Mouse (Mus musculus) B cell, adult 2 months (primary cell): ENCODE measurements around the gene Ccdc51.

Experiments used
- DNase-seq, 2 experiments: peaks; one replicate each; pipeline ENCODE4 v3.0.0; 2022

The Ccdc51 gene

DNA sequence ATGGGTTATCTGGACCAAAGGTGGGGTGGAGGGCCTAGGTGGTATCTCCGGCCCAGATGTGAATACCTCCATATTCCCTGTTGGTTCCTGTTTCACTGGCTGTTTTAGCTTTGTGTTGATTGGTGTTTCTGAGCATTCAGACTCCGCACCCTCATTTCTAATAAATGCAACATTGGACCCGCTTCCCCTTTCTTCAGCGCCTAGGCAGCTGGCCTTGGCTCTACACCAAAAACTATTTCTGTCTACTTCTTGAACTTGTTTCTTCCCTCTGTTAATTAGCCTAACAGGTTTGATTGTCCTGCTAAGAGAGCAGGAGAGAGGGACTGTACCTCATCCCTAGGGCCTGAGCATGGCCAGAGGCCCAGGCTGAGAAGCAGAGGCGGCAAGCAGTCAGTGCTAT is 24.8 kb upstream of the Ccdc51 start:
- DNase-seq, result peak; percentile 53 to 58

DNA sequence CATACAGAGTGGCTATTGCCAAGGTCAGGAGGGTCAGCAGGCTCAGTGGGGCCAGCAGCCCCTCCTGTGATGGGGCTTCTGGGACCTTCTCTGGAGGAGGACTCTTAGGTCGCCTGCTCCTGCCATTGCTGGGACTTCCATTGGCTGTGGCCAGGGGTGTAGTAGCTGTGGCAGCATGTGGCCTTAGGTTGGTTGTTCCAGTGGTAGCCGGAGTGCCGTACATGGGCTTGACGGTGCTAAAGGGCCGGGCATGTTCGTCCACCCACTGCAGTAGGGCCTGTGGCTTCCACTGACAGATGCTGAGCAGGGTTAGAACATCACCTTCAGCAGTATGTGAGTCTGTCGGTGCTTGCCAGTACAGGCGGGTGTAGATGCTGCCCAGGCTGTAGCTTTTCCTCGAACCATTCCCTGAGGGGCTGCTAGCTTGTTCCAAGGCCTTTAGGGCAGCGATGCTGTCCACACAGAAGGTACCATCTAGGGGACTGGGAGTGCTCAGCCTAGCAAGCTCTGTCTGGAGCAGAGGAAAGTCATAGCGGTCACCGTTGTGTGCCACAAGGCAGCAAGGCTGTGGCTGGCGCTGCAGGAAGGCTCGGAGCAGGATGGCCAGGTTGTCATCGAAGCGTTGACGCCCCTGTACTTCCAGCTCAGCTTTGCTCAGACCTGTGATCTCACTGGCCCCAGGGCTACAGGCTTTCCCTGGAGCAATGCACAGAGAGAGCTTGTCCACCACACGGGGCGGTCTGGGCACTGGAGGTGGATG is 24.1 kb upstream of the Ccdc51 start:
- DNase-seq, result peak in 1 of 2 experiments; percentile 30

DNA sequence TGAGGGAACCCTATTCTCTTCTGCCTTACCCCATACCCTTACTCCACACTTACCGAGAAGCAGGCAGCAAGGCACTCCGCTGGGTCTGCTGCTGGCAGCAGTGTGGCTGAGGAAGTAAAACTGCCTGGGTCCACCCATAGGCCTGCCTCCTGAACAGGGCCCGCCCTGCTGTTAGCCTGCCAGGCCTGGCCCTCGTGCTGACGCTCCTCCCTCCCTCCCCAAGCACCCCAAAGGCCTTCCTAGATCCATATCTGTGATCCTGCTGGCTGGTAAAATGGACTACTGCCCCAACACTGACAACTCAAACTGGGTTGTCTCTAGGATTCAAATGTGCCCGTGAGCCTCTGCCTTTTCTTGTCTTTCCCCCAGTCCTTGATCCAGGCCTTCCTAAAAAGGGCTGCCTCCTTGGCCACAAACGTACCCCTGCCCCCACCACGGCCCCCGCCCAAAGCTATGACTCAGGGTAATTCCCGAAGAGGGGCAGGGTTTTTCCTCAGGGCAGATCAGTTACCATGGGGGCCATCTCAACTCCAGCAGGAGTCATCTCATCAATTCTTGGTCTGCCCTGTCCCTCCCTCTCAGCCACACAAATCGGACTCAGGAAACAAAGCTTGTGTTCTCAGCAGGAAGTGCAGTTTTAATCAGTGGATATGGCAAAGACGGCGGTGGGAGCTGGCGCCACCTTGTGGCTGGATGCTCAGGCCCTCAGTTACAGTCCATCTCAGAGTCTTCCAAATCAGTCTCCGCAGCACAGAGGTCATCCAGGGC is 23.0 kb upstream of the Ccdc51 start, which contains the start of gene Trex1:
TSS of gene Trex1 (minus strand) at position 599 of the 768 bp plus-strand sequence.
- DNase-seq, result peak; percentile 91

DNA sequence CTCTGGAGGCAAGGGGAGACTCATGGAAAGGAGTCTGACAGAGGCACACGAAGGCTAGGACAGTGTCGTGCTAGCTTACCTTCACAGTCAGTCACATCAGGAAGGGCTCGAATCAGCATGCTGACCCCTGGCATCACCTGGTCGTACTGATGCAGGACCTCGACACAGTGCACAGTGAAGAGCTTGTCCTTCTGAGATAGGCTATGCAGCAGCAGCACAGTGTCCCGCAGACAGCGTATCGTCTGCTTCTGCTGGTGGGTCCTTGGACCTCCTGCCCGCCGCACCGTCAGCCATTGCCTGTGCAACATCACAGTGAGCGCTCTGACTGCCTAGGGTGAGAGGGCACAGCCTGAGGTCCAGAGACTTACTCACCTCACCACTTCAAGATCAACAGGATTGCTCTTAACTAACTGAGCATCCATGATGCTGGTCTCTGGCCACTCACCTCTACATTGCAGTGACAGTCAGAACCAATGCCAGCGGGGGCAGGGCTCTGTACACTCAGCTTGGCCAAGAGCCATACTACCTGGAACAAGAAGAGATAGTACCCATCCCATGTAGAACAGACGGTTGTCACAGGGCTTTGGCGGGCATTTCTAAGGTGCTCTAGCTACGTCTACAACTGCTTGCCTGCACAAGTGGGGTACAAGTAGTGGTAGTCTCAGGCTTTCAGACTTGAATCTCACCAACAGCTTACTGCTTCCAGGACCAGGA is 22.0 kb upstream of the Ccdc51 start:
- peak; percentile 14 to 22 for DNase-seq

DNA sequence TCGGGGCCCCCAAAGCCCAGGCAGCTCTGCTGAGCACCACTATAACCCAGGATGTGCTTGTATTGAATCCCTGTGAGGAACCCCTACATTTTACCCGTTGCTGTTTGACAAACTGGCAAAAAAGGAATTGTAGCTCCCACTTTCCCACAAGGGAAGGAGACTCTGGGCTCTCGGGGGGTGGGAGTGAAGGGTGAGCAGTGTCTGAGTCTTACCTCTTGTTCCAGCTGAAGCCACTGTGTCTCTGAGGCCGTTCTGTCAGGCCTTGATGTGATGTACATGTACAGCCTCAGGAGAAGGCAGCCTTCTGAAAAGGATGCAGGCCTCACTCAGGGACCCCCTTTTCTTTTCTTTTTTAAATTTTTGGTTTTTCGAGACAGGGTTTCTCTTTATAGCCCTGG is 21.4 kb upstream of the Ccdc51 start:
- no peak for DNase-seq

DNA sequence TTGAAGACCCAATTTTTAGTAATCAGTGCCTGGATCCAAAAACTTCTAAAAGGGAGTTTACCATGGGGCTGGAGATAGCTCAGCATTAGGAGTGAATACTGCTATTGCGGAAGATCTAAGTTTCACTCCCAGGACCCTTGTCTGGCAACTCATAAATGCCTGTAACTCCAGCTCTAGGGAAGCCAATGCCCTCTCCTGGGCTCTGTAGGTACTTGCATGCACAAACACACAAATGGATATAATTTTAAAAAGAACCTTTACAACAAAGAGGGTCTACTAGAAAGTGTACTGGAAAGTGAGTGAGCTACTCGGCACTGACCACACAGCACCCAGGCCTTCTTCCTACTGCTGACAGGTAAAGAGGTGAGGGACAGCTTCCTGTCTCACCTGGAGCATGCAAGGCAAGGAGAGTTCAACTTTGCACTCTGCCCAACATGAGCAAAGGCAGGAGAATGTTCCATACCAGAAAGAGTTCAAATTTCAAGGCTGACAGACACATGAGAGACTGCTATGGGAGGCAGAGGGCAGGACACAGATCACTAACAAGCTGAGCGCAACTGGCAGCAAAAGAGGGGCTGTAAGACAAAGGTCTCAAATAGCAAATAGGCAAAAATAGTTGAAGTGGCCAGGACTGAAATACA is 14.1 kb upstream of the Ccdc51 start:
- no peak for DNase-seq

DNA sequence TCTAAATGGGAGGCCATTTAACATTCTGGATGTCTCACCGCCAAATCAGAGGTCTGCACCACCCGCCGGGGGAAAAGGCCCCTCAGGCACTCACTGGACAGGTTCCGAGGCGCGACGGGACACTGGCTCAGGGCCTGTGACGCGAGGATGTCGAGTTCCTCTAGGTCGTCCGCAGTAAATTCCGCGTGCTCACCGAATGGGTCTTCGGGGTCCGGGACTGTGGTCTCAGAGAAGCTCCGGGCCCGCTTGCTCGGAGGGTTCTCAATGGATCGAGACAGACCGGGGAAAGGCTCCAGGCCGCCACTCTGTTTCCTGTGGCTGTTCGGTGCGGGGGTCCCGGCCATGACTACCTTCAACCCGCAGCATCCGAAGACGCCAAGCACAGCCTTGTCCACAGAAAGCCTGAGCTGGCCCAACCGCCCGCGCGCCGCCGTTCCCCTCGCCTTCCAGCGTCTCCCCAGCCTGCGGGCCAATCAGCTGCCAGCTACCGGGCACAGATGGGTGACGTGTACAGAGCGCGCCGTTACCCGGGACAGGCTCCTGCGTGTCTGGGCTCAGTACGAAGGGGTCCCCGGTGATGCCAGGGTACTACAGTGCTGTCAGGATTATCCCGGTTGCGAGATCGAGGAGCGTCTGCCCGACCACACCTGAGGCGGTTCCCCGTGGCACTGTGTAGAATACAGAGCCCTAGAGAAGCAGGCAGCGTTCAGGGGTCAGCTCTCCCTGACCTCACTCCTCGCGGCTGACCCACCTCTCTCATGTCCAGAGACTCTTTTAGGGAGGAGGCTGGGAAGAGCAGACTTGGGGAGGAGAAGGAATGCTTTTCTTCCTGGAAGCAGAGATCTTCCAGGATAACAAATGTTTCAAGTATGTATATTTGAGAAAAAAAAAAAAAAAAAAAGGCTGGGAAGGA is 8.4 kb upstream of the Ccdc51 start, which contains the start of gene Atrip:
TSS of gene Atrip (minus strand) at position 464 of the 913 bp plus-strand sequence.
- DNase-seq, result peak; percentile 89 to 91

DNA sequence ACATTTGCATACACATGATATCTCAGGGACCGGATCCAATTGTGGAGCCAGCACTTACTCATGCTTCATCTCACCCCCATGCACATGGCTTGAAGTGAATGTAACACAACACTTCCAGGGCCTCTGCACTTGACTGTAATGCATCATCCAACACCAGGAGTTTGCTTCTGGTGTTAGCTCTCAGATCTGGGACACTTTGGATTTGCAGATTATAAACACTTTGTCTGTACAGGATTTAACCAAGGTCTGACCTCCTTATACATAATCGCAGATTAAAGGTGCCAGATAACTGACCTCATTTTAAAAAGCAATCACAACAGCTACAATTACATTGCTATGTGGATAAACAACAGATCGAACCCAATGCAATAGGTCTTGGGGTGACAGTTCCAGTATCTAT is 1.8 kb upstream of the Ccdc51 start:
- no peak for DNase-seq

DNA sequence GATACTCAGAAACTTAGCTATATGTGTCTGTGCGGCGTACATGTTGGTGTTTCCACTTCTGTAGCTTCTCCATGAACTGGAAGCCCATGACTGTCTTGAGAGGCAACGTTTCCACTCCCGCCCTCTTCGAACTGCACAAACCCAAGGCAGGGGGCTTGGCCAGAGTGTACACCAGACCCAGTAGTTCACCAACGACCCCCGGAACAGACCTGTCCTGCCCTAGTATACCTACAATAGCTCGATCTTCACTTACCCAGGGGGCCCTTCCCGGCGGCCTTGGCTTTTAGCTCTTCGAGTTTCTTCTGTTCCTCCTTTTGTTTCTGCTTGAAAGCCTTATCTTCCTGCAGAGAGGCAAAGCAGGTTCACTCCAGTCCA is 557 bp upstream of the Ccdc51 start:
- peak in 1 of 2 experiments; percentile 12 for DNase-seq

DNA sequence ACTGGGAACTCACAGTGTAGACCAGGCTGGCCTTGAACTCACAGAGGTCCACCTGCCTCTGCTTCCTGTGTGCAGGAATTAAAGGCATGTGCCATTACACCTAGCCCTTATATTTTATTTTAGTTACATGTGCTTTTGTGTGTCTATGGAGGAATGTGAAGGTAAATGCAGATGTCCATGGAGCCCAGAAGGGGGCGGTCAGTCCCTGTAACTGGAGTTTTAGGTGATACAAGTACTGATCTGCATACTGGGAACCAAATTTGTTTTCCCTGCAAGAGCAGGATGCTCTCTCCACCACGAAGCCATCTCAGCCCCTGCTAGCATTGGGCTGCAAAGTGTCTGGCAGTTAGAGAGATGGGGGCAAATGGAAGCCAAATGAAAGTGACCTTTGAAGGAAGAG is 2.6 kb downstream of the Ccdc51 start:
- no peak for DNase-seq

DNA sequence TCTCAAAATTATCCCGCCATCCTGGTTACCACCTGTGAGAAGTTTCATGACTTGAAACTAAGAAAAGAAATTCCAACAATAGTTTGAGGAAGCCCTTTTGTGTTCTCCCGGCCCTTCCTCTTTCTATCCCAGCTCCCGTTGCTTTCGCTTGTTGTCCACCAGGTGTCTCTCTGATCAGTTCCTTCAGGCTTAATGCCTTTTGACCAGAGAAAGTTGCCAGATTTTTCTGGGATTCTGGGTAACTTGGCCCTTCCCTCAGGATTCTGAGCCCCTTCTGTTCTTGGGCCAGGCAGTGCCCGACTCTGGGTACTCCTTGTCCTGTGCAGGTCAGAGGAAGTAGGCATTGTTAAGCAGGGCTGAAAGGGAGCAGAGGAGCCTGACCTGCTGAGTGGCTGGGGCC is 5.7 kb downstream of the Ccdc51 start:
- peak; percentile 27 for DNase-seq

DNA sequence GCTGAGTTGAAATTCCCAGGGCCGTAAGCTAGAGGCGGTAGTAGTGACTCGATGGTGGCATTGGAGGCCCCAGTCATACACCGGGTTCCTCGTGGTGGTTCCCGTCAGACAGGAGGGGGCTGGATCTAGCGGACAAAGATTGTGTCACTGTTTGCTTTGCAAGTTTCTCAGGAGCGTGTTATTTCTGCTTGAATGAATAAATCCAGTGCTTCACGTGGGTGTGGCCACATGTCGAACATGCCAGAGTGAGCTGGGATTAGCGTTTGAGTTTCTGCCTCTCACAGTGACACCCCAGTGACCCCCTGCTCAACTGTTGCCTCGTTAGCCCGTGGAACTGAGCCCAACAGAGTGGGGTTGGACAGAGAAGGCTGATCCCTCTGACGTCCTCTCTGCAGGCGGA is 8.2 kb downstream of the Ccdc51 start:
- no peak for DNase-seq

DNA sequence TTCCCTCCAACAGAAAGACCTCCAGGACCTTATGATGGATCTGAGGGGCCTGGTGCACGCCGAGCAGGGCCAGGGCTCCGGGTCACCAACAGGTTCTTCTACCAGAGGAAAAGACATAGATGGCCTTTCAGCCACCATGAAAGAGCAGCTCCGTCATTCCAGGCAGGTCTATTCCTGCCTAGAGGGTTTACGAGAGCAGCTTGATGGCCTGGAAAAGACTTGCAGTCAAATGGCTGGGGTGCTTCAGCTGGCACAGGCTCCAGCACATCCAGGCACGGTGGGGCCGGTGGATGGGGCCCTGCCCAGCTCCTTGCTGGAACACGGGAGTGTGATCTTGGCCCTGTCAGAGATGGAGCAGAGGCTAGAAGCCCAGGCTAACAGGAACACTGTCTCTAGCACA is 9.5 kb downstream of the Ccdc51 start:
- DNase-seq, result no peak

DNA sequence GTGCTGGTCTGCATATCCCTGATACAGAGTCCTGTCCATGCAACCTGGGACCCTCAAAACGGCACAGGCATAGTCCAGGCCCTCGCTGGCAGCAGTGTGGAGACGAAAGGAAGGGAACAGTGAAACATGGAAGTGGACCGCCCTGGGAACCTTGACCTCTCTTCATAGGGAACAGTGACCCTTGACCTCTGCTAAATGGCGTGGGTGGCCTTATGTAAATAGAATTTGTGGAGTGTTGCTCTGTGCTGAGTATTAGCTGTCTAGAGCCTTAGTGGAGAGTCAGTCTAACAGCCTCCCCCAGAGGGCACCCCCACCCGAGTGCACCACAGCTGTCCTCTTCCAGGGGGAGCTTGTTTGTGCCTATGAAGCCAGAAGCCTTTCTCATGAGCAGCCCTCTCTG is 10.5 kb downstream of the Ccdc51 start:
- no peak for DNase-seq

DNA sequence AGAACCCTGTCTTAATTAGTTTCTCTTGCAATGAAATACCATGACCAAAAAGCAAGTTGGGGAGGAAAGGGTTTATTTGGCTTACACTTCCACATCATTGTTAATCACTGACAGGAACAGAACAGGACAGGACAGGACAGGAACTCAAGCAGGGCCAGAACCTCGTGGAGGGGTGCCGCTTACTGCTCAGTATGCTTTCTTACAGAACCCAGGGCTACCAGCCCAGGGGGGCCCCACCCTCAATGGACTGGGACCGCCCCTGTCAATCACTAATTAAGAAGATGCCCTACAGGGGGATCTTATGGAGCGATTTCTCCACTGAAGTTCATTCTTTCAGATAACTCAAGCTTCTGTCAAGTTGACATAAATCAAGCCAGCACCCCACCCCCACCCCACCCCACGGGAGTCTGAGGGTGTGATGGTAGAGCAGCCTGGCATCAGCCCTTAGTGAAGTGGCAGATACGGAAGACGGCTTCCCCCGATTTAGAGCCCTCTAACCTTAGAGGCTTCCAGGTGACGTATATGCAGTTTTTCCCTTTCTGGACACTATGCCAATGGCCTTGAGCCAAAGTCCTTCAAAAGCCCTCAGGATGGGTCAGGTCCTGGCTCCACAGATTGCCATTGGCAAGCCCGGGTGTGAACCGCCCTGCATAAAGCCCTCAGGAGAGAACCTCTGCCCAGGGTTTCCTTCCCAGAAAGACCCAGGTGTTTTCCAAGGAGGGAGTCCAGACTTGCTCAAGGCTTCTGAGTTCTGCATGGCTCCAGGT is 11.7 kb downstream of the Ccdc51 start:
- DNase-seq, result no peak

DNA sequence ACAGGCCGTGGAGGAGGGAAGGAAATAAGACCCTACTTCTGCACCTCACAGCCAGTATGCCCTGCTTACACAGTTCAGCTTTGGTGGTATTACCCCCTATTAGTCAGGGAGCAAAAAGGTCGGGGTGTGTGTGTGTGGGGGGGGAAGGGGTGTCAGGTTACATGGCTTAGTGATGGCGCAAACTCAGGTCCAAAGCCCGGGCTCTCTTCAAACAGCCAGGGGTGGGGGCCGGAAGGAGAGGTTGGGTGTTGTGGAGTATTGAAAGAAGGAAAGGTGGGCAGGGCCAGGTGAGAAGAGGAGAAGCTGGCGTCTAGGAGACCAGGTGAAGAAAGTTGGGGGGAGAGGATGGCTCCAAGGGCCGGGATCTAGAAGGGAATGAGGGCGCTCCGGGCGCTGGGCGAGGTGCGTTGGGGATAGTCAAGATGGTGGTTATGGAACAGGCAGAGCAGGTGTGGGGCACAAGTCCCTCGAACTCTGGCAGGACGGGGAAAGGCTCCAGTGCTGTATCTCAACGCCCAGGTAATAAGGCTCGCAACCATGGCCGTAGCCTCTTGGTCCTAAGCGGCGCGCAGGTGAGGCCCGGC is 12.4 kb downstream of the Ccdc51 start:
- no peak for DNase-seq

DNA sequence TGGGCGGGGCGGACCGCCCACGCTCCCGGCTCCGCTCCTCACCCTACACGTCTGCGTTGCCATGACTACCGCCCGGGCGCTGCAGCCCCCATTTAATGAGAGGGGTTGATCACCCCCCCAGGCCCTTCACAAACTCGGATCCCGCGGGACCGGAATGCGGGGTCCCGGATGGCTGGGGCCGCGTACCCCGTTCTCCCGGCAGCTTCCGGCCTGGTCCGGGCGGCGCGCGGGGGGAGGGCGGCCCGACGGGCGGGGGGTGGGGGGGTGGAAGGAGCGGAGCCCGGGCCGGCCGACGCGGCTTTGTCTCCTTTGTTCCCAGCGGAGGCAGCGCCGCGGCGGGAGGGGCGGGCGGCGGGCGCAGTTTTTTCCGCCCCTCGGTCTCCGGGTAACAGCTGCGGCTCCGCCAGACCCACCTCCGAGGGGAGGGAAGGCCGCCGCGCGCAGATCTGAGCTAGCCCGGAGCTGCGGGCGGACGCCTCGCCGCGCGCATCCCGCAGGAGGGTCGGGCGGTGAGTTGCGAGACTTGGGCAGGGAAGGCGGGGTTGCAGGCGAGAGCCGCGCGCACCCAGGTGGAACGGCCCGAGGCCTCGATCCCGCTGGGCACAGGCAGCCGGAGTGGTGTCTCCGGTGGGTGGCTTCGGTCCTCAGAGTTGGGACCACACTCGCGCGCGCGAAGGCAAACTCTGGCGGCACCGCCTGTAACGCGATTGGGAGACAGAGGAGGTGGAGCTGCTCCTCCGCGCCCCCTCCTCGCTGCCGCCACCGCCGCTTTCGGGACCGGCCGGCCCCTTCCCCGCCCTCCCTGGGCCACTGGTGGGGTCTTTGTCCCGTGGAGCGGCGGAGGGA is 13.1 kb downstream of the Ccdc51 start, which contains the start of gene Plxnb1:
TSS of gene Plxnb1 (plus strand) at position 253 of the 846 bp plus-strand sequence.
- DNase-seq, result peak; percentile 66 to 72

DNA sequence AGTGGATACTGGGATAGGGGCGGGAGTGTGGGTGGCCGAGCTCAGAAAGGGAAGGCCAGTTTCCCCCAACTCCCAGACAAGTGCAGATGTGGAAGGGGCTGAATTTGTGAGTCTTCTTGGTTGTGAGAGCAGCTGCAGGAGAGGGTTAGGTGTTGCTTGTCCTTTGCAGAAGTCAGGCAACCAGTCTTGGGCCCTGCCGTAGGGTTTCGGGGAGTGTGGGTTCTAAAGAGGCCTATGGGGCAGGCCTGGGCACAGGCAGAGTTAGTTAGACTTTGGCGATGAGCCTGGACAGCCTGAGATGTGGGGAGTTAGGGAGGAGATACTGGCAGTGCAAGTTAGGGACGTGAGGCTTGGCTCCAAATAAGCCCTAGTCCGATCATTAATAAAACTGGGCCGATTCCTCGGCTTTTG is 14.0 kb downstream of the Ccdc51 start:
- no peak for DNase-seq

DNA sequence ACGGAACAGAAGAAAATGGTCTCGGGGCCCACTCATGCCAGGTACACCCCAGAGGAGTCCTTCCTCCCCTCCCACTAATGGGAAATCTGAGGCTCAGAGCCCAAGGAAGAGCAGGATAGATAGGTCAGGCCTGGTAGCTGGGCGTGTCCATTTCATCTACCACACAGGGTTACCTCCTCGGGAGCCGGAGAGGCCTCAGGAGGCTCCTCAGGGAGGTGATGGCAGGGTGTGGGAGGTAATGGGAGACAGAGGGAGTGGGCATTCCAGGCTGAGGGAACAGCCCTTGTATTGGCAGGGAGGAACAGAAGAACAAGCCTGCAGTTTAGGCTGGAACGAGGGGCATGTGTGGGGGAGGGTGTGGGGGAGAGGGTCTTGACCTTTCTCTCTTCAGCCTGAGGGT is 14.6 kb downstream of the Ccdc51 start:
- DNase-seq, result no peak

DNA sequence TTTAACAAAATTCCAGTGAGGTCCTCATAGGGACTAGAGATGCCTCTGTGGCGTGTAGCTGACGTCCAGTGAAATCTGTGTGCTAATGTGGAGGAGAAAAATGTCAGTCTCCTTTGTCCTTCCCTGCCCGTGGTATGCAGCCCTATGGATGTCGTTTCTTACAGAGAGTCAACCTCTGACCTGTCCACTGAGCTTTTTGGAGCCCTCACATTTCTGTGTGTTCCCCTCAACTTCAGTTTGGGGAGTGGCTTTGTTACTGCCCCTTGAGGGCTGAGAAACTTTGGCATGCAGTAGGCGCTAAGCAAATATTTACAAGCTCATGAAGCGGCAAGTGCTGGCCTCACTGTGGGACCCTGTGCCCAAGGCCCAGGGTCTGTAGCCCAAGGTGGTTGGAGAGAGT is 15.0 kb downstream of the Ccdc51 start:
- DNase-seq, result no peak
